Mouse (Mus musculus) testis, adult 2 months (tissue): Measurements from ENCODE around the gene Wdfy4.

Experiments used
- CTCF ChIP-seq: fragments of 200-500 bp; IDR thresholded peaks from 2 replicates; pipeline ENCODE4 v1.5.1; 2012; ENCODE audit warnings: low read depth, mild to moderate bottlenecking, inconsistent platforms, low read length, moderate library complexity; ENCODE audit not compliant: control insufficient read depth, insufficient read depth, insufficient replicate concordance
- POLR2A ChIP-seq: fragments of 200-500 bp; IDR thresholded peaks from 2 replicates; pipeline ENCODE4 v1.6.1; 2012; ENCODE audit warnings: low read depth, mild to moderate bottlenecking, inconsistent platforms, low read length, moderate library complexity; ENCODE audit not compliant: control insufficient read depth

GRCm38 (mm10) chr14:33207011-33207410, 21.7 kb upstream of the Wdfy4 start:
- TF ChIP-seq POLR2A: no peak
- TF ChIP-seq CTCF: peak; percentile 52; the same call in 1 of the 2 replicates
